Mouse (Mus musculus) MEL (cell line): ENCODE measurements around the gene Cuzd1.

Experiments
- BHLHE40 ChIP-seq: IDR thresholded peaks from 2 replicates; pipeline ENCODE4 v1.6.1; 2012; ENCODE audit warnings: low read depth, mild to moderate bottlenecking, inconsistent platforms, low read length, improper control_type of control experiment, borderline replicate concordance
- CTCF ChIP-seq, 3 experiments: IDR thresholded peaks in 2 of 3; conservative IDR thresholded peaks in 1 of 3; 2 replicates each; pipeline ENCODE4 v1.5.1; 2011 to 2012; ENCODE audit warnings: low read length in 3 of 3, low read depth in 2 of 3, mild to moderate bottlenecking in 2 of 3, improper control_type of control experiment in 1 of 3, inconsistent platforms in 1 of 3, mixed read lengths in 1 of 3, moderate library complexity in 1 of 3; ENCODE audit not compliant: control insufficient read depth in 1 of 3, insufficient read depth in 1 of 3, poor library complexity in 1 of 3, severe bottlenecking in 1 of 3
- ELF1 ChIP-seq: IDR thresholded peaks from 2 replicates; pipeline ENCODE4 v1.6.1; 2014; ENCODE audit warnings: low read depth, mild to moderate bottlenecking, inconsistent platforms, low read length, improper control_type of control experiment, moderate library complexity
- ETS1 ChIP-seq: IDR thresholded peaks from 2 replicates; pipeline ENCODE4 v1.6.1; 2012; ENCODE audit warnings: low read depth, mild to moderate bottlenecking, inconsistent platforms, low read length, improper control_type of control experiment, moderate library complexity
- MAX ChIP-seq: IDR thresholded peaks from 2 replicates; pipeline ENCODE4 v1.6.1; 2011; ENCODE audit warnings: low read length, improper control_type of control experiment
- MXI1 ChIP-seq: IDR thresholded peaks from 2 replicates; pipeline ENCODE4 v1.6.1; 2011; ENCODE audit warnings: mild to moderate bottlenecking, low read depth, low read length, improper control_type of control experiment
- POLR2A ChIP-seq, 2 experiments: IDR thresholded peaks; 2 replicates each; pipeline ENCODE4 v1.6.1; 2011 to 2012; ENCODE audit warnings: low read length in 2 of 2, mild to moderate bottlenecking in 2 of 2, control low read depth in 1 of 2, improper control_type of control experiment in 1 of 2, low read depth in 1 of 2, moderate library complexity in 1 of 2; ENCODE audit not compliant: control insufficient read depth in 1 of 2, insufficient read depth in 1 of 2, poor library complexity in 1 of 2
- POLR2AphosphoS2 ChIP-seq: IDR thresholded peaks from 2 replicates; pipeline ENCODE4 v1.6.1; 2011; ENCODE audit warnings: low read length, improper control_type of control experiment
- TAL1 ChIP-seq: IDR thresholded peaks from 2 replicates; pipeline ENCODE4 v1.6.1; 2012; ENCODE audit warnings: mild to moderate bottlenecking, inconsistent platforms, low read length, moderate library complexity, mixed read lengths
- ZC3H11A ChIP-seq: IDR thresholded peaks from 2 replicates; pipeline ENCODE4 v1.6.1; 2012; ENCODE audit warnings: low read depth, mild to moderate bottlenecking, inconsistent platforms, low read length, improper control_type of control experiment
- ZKSCAN1 ChIP-seq: IDR thresholded peaks from 2 replicates; pipeline ENCODE4 v1.6.1; 2012; ENCODE audit warnings: low read depth, mild to moderate bottlenecking, inconsistent platforms, low read length, improper control_type of control experiment, moderate library complexity

DNA sequence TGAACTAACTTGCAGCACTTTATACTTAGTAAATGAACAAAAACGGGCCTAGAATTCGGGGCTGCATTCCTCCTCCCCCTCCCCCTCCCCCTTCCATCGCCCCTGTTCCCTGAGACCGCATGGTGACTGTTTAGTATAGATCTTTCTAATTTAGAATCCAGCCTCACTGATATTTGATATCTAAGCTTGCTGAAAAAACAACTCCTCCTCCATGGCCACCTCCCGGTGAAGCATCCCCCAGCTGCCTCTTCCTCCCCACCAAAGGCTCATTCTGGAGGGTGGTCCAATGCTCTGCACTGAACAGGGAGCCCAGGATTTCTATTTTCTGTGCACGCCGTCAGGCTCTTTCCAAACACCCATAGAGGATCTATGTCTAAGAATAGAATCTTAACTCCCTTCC lies 3.8 kb downstream of the Cuzd1 start:
- TF ChIP-seq ETS1: no peak
- no peak for TF ChIP-seq MAX
- TF ChIP-seq CTCF (IDR thresholded peaks at IDR 0.05 in 2 of 3, conservative IDR thresholded peaks at IDR 0.05 in 1 of 3; ENCODE audit: control insufficient read depth in 1 of 3, insufficient read depth in 1 of 3, low read depth in 2 of 3, low read length in 3 of 3, poor library complexity in 1 of 3, severe bottlenecking in 1 of 3): no peak
- TF ChIP-seq POLR2AphosphoS2: no peak
- no peak for TF ChIP-seq ZKSCAN1
- TF ChIP-seq TAL1: no peak
- no peak for TF ChIP-seq ZC3H11A
- TF ChIP-seq POLR2A (IDR thresholded peaks at IDR 0.05; ENCODE audit: control insufficient read depth in 1 of 2, insufficient read depth in 1 of 2, low read depth in 1 of 2, low read length in 2 of 2, poor library complexity in 1 of 2): no peak
- TF ChIP-seq MXI1: no peak
- no peak for TF ChIP-seq ELF1
- no peak for TF ChIP-seq BHLHE40
